Mouse (Mus musculus): ENCODE measurements around the gene Metap1d. TPM values are rescaled to one million over a fixed set of nuclear protein-coding genes. Genes with fewer than 3 reads are reported as not detected.

Metap1d gene
- total RNA-seq, 1 experiment from 2014 or later: 34.2 TPM

DNA sequence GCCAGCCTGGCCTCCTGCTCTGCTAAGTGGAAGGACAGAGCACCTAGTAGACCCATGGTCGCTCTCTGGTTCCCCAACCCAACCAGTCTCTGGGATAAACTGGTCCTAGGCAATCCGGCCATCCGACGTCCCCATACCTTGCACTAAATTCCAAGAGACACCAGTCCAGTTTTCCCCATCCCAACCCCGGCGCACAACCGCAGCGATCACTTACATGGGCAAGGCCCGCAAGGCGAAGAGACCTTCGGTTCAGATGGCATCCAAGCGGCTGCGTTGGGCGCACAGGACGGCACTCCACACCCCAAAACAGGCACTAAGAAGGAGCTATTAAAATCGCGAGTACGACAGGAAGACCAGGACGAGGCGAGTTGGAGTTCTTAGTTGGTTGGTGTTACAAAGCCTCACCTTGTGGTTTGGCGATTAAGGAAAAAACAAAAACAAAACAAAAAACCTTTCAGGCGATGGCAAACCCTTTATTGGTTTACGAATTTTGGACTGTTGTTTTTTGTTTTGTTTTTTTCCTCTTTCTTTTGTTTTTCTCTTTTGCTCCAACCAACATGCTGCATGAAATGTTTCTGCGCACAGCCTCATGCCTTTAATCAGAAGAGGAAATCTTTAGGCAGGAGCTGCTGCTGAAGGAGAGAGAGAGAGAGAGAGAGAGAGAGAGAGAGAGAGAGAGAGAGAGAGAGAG lies 74.4 kb downstream of the Metap1d start:
- DNase-seq: no peak

GRCm38 (mm10) chr2:71528014-71528713 lies 75.1 kb downstream of the Metap1d start, which contains the start of gene Dlx1:
TSS of gene Dlx1 (plus strand) at chr2:71528113.
- DNase-seq: no peak

DNA sequence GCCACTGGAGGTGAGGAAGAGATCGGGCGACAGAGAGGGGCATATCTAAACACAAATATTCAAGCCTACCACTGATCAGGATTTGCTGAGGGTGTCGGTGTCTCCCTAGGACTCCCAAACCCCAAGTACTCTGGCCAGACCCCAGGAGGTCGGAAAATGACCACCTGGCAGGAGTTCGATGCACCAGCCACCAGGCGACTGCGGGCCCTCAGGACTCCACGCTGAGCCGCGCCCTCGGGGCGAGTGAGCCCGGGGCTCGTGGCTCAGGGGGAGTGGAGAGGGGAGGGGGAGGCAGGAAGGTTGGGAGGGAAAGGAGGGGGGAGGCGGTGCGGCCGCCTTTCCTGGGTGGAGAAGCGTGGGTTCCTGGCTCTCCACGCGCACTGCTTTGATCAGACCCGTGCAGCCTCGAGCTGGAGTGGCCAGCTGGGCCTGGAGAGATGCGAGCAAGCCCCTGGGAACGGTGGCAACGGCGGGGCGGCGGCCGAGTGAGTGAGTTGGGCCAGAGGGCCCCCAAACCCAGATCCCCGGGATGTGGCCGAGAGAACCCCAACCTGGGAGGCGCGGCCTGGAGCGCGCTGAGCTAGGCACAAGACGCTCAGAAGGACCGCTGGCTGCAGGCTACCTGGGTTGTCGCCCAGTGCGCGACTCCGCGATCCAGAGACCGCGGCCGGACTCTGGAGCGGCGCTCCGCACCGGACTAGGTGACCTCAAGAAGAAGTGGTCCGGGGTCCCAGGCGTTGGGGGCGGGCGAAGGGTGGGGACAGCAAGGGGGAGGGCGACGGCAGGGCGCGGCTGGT lies 75.8 kb downstream of the Metap1d start:
- no peak for DNase-seq

- DNase-seq: peak; percentile 81
These were observed 76.7 kb downstream of the Metap1d start for GRCm38 (mm10) chr2:71529511-71530351.

DNA sequence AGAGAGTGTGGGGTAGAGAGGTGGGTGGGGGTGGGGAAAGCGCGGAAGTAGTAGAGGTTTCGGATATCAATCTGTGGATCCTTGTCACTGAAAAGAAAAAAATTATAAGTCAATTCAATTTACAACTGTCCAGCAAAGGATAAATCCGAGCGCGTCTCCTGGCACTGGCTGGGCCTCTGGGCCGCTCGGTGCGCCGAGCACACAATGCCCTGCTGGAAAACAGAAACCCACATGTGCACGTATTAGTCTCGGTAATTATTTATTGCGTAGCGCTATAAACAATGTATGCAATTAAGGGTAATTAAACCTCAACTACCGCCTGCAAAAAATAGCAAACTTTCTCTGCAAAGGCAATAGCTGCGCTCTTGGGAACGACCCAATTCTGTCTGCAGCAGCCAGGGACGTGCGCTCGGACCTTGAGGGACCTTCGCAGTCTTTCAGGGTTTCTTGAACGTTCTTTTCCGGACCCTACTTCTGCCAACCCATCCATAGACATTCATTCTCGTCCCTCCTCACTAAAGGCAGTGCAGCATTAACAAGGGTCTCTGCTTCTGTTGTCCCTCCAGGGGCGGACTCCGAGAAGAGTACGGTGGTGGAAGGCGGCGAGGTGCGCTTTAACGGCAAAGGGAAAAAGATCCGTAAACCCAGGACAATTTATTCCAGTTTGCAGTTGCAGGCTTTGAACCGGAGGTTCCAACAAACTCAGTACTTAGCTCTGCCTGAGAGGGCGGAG lies 77.5 kb downstream of the Metap1d start:
- DNase-seq: no peak

DNA sequence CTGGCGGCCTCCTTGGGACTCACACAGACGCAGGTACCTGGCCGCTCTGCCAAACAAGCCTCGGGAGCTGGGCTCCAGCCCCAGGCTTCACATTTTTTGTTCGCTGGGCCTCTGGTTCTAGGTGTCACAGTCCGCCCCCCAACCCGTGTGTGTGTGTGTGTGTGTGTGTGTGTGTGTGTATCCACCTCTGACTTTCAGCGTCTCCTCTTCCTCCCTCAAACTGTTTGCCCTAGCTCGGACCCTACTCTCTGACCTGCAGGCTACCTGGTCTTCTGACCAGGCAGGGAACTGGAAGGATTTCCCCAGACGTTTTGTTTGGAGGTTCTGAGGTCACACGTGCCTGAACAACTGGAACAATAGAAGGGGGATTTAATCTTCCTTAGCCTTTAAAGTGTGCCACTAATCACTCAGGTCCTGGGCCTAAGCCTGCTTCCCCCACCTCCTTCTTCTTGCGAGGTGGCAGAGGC lies 78.1 kb downstream of the Metap1d start:
- no peak for DNase-seq

DNA sequence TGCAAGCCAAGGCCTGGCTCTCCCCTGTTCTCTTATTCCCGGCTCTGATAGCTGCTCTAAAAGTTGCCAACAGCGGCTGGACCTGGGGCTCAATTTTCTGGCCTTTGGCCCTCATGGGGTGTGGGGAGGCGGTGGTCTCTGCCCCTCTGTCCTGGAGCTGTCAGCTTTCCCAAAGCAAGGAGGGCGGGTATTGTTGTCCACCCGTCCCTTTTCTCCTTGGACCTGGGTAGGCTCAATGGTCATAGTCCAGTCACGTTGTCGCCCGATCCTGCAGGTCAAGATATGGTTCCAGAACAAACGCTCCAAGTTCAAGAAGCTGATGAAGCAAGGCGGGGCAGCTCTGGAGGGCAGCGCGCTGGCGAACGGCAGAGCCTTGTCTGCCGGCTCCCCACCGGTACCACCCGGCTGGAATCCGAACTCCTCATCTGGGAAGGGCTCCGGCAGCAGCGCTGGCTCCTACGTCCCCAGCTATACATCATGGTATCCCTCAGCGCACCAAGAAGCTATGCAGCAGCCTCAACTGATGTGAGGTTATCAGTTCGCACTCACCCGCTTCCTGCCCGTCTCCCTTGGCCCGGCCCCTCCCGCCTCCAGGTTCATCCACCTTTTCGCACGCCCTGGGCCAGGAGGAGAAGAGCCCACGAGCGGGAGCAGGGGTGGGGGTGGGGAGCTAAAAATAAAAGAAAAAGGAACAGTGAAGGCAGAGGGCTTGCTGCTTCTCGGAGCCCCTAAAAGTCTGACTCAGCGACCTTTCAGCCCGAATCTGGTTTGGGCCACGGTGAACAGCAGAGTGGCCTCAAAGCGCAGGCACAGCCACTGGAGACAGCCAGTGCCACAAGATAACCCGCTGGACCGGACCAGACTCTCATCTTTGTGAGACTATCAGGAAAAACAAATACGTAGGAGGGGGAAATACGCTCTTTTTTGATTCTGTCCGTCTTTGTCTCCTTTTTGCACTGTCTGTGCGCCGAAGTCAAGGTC lies 79.2 kb downstream of the Metap1d start:
- DNase-seq: no peak

DNA sequence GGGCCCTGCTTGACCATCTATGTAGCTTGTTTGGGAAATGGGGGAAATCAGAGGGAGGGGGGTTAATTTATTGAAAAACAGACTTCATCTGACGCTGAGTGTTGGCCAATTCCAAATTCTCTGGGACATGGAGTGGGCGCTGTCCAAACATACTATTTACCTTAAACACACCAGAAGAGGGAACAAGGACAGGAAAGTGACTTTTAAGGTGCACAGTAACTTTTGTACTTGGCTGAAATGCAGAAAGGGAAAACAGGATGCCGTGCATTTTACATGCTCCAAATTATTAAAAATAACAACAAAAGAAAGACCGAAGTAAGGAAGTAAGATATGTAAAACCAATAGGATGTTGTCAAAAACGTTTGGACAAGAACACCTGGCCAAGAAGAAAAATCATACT lies 80.0 kb downstream of the Metap1d start:
- no peak for DNase-seq

DNA sequence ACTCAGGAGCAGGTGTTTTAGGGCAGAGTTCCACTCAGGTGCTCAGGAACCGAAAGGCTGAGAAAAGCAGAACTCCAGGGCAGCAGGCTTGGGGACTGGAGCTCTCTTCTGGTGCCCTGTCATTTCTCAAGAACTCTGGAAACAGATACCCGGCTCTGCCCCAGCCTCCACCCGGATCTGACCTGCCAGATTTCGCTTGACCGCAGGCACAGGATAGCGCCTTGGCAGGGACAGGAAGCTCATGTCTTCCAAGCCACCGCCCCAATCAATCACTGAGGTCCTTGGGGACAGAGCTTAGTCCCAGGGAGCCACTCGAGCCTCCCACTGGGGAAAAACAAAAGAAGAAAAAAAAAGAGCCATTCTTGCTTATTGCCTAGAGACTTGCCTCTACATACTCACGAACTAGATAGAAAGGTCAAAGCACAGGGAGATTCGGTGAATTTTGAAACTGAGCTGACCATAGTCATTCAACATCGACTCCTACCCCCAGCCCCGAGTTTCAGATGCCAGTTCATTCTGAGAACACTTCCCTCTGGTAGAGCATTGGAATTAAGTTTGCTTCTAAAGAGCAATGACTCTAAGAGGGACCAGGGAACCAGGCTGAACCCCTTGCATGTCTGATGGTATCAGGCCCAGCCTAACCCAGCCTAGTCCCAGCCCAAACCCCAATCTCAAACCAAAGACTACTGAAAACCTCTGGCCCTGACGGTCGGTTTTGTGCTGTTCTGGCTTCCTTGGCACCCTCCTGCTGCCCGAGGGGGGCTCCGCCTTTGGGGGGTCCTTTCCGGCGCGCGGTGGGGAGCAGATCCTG lies 81.4 kb downstream of the Metap1d start:
- no peak for DNase-seq

GRCm38 (mm10) chr2:71540611-71541417 lies 87.7 kb downstream of the Metap1d start:
- no peak for DNase-seq

- DNase-seq: no peak
These were observed 88.5 kb downstream of the Metap1d start for GRCm38 (mm10) chr2:71541418-71542226.

DNA sequence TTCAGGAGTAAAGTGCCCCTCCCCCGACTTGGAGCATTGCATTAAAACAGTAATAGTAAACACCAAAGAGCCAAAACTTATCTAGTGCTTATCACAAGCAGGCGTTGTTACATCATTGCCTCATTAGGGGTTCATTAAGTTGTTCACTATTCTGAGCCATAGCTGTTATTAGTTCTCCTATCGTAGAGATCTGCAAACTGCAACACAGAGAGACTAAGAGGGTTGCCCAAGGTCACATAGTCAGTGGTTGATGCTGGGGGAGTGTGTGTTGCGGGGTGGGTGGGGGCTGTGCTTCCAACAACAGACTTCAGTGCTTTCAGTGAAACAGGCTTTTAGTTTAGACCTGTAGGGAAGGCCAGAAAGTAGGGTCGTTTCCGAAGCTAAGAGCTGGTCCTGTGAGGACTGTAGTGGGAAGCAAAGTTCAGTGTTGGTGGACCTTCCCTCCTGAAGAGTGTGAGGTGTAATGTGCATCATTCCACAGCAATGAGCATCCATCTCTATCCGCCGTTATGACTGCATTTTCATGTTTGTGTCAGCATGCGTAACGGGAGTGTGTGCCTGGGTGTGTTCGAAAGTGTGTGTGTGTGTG lies 89.2 kb downstream of the Metap1d start:
- no peak for DNase-seq

DNA sequence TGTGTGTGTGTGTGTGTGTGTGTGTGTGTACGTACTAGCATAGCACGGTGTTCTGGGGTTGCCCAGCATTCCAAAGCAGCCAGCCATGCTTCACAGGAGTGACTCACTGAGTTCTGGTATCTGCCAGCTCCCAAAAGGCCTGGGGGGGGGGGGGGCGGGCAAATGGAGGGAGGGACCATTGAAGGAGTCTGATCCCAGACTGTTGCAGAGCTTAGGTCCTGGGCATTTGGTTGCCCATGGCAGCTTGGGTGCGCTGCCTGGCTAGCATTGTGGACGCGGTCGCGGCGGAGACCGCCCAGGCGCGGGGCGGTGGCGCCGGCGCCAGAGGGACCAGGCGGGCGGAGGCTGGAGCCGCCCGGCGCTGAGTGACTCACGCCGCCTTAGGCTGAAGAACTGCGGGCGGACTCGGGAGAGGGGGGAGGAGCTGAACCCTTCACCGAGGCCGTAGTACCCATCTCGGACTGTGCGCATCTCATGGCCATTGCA lies 89.8 kb downstream of the Metap1d start:
- peak; percentile 64 for DNase-seq

- DNase-seq: no peak
These were observed 90.5 kb downstream of the Metap1d start for GRCm38 (mm10) chr2:71543531-71543930.

- DNase-seq: no peak
These were observed 90.9 kb downstream of the Metap1d start for GRCm38 (mm10) chr2:71543948-71544347.

DNA sequence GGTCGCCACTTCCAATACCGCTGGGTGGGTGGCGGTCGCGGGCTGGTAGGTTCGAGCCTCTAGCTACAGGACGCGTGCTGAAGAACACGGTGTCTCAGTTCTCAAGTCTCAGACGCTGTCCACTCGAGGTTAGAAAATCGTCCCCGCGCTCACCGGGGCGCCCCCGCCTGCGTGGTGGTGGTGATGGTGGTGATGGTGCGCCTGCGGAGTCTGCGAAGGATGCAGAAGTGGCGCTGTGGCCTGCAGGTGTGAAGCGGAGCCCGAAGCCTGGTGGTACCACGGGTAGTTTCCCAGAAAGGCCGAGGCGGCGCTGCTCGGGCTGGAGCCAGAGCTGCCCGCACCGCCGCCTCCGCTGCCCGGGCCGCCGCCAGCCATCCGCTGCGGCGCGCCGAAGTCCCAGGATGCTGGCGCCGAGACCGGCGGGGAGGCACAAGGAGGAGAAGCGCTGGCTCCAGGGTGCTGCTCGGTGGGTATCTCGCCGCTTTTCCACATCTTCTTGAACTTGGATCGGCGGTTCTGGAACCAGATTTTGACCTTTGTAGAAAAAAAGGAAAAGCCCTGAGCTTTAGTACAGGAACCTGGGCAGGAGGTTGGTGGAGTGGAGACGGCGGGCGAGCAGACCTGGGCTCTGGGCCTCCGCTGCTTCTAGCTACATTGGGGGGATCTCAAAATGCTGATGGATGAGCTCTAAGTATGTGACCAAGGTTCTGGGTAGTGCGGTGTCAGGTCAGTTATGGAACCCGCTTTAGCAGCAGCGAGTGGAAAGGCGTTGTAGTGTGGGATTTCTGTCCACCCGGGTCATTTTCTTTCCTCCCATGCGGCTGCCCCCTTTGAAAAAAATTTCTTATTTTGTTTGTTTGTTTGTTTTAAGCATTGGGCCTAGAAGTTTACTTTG lies 91.6 kb downstream of the Metap1d start:
- no peak for DNase-seq
